Comparison of ENCODE assay signal across 15 mouse cellular contexts in genomic region chr5:98566461-98567193, GRCm38 (mm10). TPM values are rescaled to one million over a fixed set of nuclear protein-coding genes. Genes with fewer than 3 reads are reported as not detected.
DNase-seq lines count a peak whose midpoint lies in the region; ATAC-seq and TF ChIP-seq lines count a peak whose summit lies in the region.
"Had no signal": no experiment of that assay in that cellular context is flagged by ENCODE, and none has a peak within 500 bp of the region (broad histone marks: within the 10 kb centered on the region; RNA-seq: fewer than 3 reads in every experiment).

No protein-coding gene starts in this region.

- H3K27me3 ChIP-seq in hindbrain, embryonic 10.5 days (ENCODE audit: insufficient read depth, poor library complexity, severe bottlenecking) = no peaks in the 10 kb centered on the region
- no peaks in the 10 kb centered on the region for H3K27me3 ChIP-seq in hindbrain, embryonic 16.5 days (replicated peaks; ENCODE audit: control insufficient read depth, insufficient read depth, low read length)
- no peaks in the 10 kb centered on the region for H3K27me3 ChIP-seq in forebrain, embryonic 15.5 days
- H3K27me3 ChIP-seq in midbrain, embryonic 12.5 days = no peaks in the 10 kb centered on the region

- peak; percentile 35 for DNase-seq in hindbrain, embryonic 10.5 days (ENCODE audit: low spot score)
- DNase-seq in R1 (ENCODE audit: low read depth, low spot score) = peak; percentile 76
- no peak for DNase-seq in gastrocnemius, adult 2 months
- DNase-seq in adrenal gland, postnatal 25 days = no peak
- DNase-seq in spleen, postnatal 14 days (ENCODE audit: low spot score in 2 of 2) = no peak
- DNase-seq: adrenal gland, adult 2 months; cerebellum, adult 11-12 months; kidney, postnatal 25 days; left cerebral cortex, postnatal 4 days had no signal

- peaks cover 35% of the 10 kb centered on the region for H3K4me1 ChIP-seq in hindbrain, embryonic 10.5 days (replicated peaks)
- no peaks in the 10 kb centered on the region for H3K4me1 ChIP-seq in hindbrain, embryonic 16.5 days (ENCODE audit: control insufficient read depth, insufficient read depth, low read depth, low read length)
- H3K4me1 ChIP-seq in forebrain, embryonic 15.5 days = peaks cover 11% of the 10 kb centered on the region; the same call in 1 of the 2 replicates
- H3K4me1 ChIP-seq in midbrain, embryonic 12.5 days = peaks cover 22% of the 10 kb centered on the region

- intact Hi-C loops in gastrocnemius, adult 2 months (cut with DNase I) = no loop called here

- no peak overlapping the region for H3K4me3 ChIP-seq in hindbrain, embryonic 10.5 days
- H3K4me3 ChIP-seq in hindbrain, embryonic 16.5 days (ENCODE audit: low read length) = no peak overlapping the region
- H3K4me3 ChIP-seq in forebrain, embryonic 15.5 days = no peak overlapping the region
- H3K4me3 ChIP-seq in midbrain, embryonic 12.5 days = no peak overlapping the region
- no peak overlapping the region for H3K4me3 ChIP-seq in gastrocnemius, adult 2 months

- H3K4me2 ChIP-seq in hindbrain, embryonic 16.5 days (ENCODE audit: low read length) = no peak overlapping the region
- H3K4me2 ChIP-seq in forebrain, embryonic 15.5 days (replicated peaks) = no peak overlapping the region
- H3K4me2 ChIP-seq in midbrain, embryonic 12.5 days (replicated peaks) = no peak overlapping the region

- H3K36me3 ChIP-seq in hindbrain, embryonic 10.5 days = no peaks in the 10 kb centered on the region
- H3K36me3 ChIP-seq in hindbrain, embryonic 16.5 days (ENCODE audit: control insufficient read depth, insufficient read depth, low read length) = no peaks in the 10 kb centered on the region
- no peaks in the 10 kb centered on the region for H3K36me3 ChIP-seq in forebrain, embryonic 15.5 days
- no peaks in the 10 kb centered on the region for H3K36me3 ChIP-seq in midbrain, embryonic 12.5 days

- H3K9me3 ChIP-seq in hindbrain, embryonic 10.5 days = no peaks in the 10 kb centered on the region
- H3K9me3 ChIP-seq in hindbrain, embryonic 16.5 days (ENCODE audit: control insufficient read depth, low read length) = no peaks in the 10 kb centered on the region
- no peaks in the 10 kb centered on the region for H3K9me3 ChIP-seq in forebrain, embryonic 15.5 days
- no peaks in the 10 kb centered on the region for H3K9me3 ChIP-seq in midbrain, embryonic 12.5 days

- WGBS in hindbrain, embryonic 10.5 days = 40% methylated on average over 6 of the region's 6 CpGs
- 26% methylated on average over 6 of the region's 6 CpGs for WGBS in hindbrain, embryonic 16.5 days
- 12% methylated on average over 6 of the region's 6 CpGs for WGBS in forebrain, embryonic 15.5 days
- 37% methylated on average over 6 of the region's 6 CpGs for WGBS in midbrain, embryonic 12.5 days

- no peak overlapping the region for H3K9ac ChIP-seq in hindbrain, embryonic 16.5 days (ENCODE audit: low read depth, low read length)
- H3K9ac ChIP-seq in forebrain, embryonic 15.5 days (replicated peaks) = no peak overlapping the region
- no peak overlapping the region for H3K9ac ChIP-seq in midbrain, embryonic 12.5 days (replicated peaks)

- ATAC-seq in hindbrain, embryonic 16.5 days = no peak
- ATAC-seq in forebrain, embryonic 15.5 days (replicated peaks) = peak; percentile 85
- ATAC-seq in midbrain, embryonic 12.5 days (ENCODE audit: low FRiP score, low read depth) = peak; percentile 88

- H3K27ac ChIP-seq in hindbrain, embryonic 10.5 days = peak overlapping the region; percentile 78
- no peak overlapping the region for H3K27ac ChIP-seq in hindbrain, embryonic 16.5 days (ENCODE audit: low read depth, low read length)
- peak overlapping the region; percentile 14; the same call in 1 of the 2 replicates for H3K27ac ChIP-seq in forebrain, embryonic 15.5 days (replicated peaks)
- H3K27ac ChIP-seq in midbrain, embryonic 12.5 days (replicated peaks) = peak overlapping the region; percentile 60
- no peak overlapping the region for H3K27ac ChIP-seq in gastrocnemius, adult 2 months

- no peak for TF ChIP-seq CTCF in gastrocnemius, adult 2 months (IDR thresholded peaks at IDR 0.05)

RNA-seq across cellular contexts. Expression of gene Gm11111, which starts 14.1 kb away (rescaled TPM):
- polyA plus RNA-seq in hindbrain, embryonic 10.5 days (2016; fragmentation: Nextera tagmentation; extraction: Ambion mirVana) = not detected in 2 replicates
- polyA plus RNA-seq in hindbrain, embryonic 16.5 days (2015; fragmentation: Nextera tagmentation; extraction: Ambion mirVana) = not detected in 2 replicates
- polyA plus RNA-seq in forebrain, embryonic 15.5 days (2015; fragmentation: Nextera tagmentation; extraction: Ambion mirVana) = not detected in 2 replicates
- polyA plus RNA-seq in midbrain, embryonic 12.5 days (2016; fragmentation: Nextera tagmentation; extraction: Ambion mirVana) = not detected in 2 replicates
- not detected for total RNA-seq in gastrocnemius, adult 2 months (2021)
- not detected in 2 replicates for total RNA-seq in adrenal gland, postnatal 25 days (2021)
- total RNA-seq: adrenal gland, adult 2 months; gastrocnemius, postnatal 4 days; hematopoietic stem cell, adult 5-6 weeks; left cerebral cortex, postnatal 4 days; megakaryocyte progenitor cell, adult 5-6 weeks had no signal
- polyA plus RNA-seq: adrenal gland, adult 2 months had no signal

Comparison
In these comparisons a context has a peak if more than half of its experiments do, and no peak if none do; other contexts are left out.
1. H3K27ac ChIP-seq: peak in hindbrain, embryonic 10.5 days (single experiment), forebrain, embryonic 15.5 days (single experiment) and midbrain, embryonic 12.5 days (single experiment); none in hindbrain, embryonic 16.5 days (single experiment) and gastrocnemius, adult 2 months (single experiment).
2. DNase-seq: peak in hindbrain, embryonic 10.5 days (single experiment) and R1 (single experiment); none in gastrocnemius, adult 2 months (single experiment), adrenal gland, postnatal 25 days (single experiment) and spleen, postnatal 14 days (0 of 2).